Mouse (Mus musculus) cortical plate, adult 2 months (tissue): ENCODE results near the gene Sult1a1.

Experiments used
- CTCF ChIP-seq: fragments of 200-500 bp; IDR thresholded peaks from 2 replicates; pipeline ENCODE4 v1.5.1; 2011; ENCODE audit warnings: mild to moderate bottlenecking, control low read depth, low read length; ENCODE audit not compliant: insufficient read depth; ENCODE audit errors: extremely low read depth
- POLR2A ChIP-seq: fragments of 200-500 bp; IDR thresholded peaks from 2 replicates; pipeline ENCODE4 v1.6.1; 2011; ENCODE audit warnings: mild to moderate bottlenecking, low read length, control low read depth; ENCODE audit not compliant: insufficient read depth; ENCODE audit errors: extremely low read depth

DNA sequence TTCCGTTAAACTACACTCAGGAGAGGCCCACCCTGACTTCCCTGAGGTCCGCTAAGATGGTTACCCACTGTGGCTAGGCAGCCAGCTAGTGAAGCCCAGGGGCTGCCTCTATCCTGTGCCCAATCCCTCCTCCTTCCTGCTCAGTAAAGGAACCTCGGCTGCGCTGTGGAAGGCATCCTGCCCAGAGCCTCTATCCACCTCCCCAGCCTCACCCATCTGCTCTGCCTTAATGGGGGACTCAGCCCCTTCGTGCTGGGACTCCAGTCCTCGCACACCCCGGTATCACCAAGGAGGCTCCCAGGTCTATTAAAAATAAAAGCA lies 27.5 kb upstream of the Sult1a1 start:
- TF ChIP-seq CTCF: no peak
- TF ChIP-seq POLR2A: no peak
